Mouse (Mus musculus): ENCODE results near the gene Tgif1. TPM values are rescaled to one million over a fixed set of nuclear protein-coding genes. Genes with fewer than 3 reads are reported as not detected.

The Tgif1 gene
- total and polyA plus RNA-seq, 3 experiments: 5.4 to 47.6 (median 11.0) TPM

- no peaks in the 10 kb centered on the region for H3K27me3 ChIP-seq (ENCODE audit: insufficient read depth, low read length)
- H3K9me3 ChIP-seq (replicated peaks): peaks cover 12% of the 10 kb centered on the region; the same call in 1 of the 2 replicates
- ATAC-seq (ENCODE audit: extremely low read depth, insufficient number of reproducible peaks, low FRiP score, poor library complexity, severe bottlenecking) (no peak), DNase-seq (ENCODE audit: low spot score) (no peak)
- H3K4me3 ChIP-seq (ENCODE audit: low read depth, low read length): no peak overlapping the region
- TF ChIP-seq GATA1 (IDR thresholded peaks at IDR 0.05; ENCODE audit: borderline replicate concordance, low read length) (no peak), GATA2 (IDR thresholded peaks at IDR 0.05; ENCODE audit: borderline replicate concordance, low read depth, low read length) (no peak), POLR2AphosphoS5 (IDR thresholded peaks at IDR 0.05; ENCODE audit: insufficient replicate concordance, low read depth, low read length) (no peak), TAL1 (conservative IDR thresholded peaks at IDR 0.05; ENCODE audit: low read depth, low read length) (no peak), CTCF (IDR thresholded peaks at IDR 0.05; ENCODE audit: low read depth, low read length) (no peak)
- H3K4me1 ChIP-seq (ENCODE audit: insufficient read depth, low read depth, low read length): no peaks in the 10 kb centered on the region
- H3K36me3 ChIP-seq (replicated peaks): no peaks in the 10 kb centered on the region
These were observed 27.1 kb downstream of the Tgif1 start for GRCm38 (mm10) chr17:70826227-70826626.

- Histone ChIP-seq H3K9me3 (replicated peaks) (peaks cover 14% of the 10 kb centered on the region), H3K4me1 (ENCODE audit: insufficient read depth, low read depth, low read length) (no peaks in the 10 kb centered on the region), H3K4me3 (ENCODE audit: low read depth, low read length) (no peak overlapping the region), H3K27me3 (ENCODE audit: insufficient read depth, low read length) (no peaks in the 10 kb centered on the region), H3K36me3 (replicated peaks) (no peaks in the 10 kb centered on the region)
- DNase-seq (ENCODE audit: low spot score) (no peak), ATAC-seq (ENCODE audit: extremely low read depth, insufficient number of reproducible peaks, low FRiP score, poor library complexity, severe bottlenecking) (no peak)
- TF ChIP-seq CTCF (IDR thresholded peaks at IDR 0.05; ENCODE audit: low read depth, low read length): no peak
These were observed 30.3 kb downstream of the Tgif1 start for GRCm38 (mm10) chr17:70823083-70823482.

- TF ChIP-seq GATA1 (IDR thresholded peaks at IDR 0.05; ENCODE audit: borderline replicate concordance, low read length): no peak
- TF ChIP-seq TAL1 (conservative IDR thresholded peaks at IDR 0.05; ENCODE audit: low read depth, low read length): no peak
- TF ChIP-seq GATA2 (IDR thresholded peaks at IDR 0.05; ENCODE audit: borderline replicate concordance, low read depth, low read length): no peak
- DNase-seq (ENCODE audit: low spot score): no peak
These were observed 35.4 kb downstream of the Tgif1 start for GRCm38 (mm10) chr17:70817862-70818451.

DNA sequence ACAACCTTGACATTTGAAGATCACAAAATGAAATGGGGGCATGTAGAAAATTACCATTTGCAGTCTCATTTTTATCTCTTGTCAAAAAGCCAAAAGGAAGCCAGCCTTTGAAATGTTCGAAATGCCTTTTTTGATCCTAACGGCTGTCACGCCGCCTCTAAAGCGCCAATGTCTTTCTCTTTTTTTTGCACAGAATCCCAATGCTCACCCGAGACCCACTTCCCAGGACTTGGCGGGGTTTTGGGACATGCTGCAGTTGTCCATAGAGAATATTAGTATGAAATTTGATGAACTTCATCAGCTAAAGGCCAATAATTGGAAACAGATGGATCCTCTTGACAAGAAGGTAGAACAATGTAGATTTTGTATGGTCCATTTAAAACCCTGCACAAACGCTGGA, 38.3 kb downstream of the Tgif1 start:
- H3K4me1 ChIP-seq (ENCODE audit: insufficient read depth, low read depth, low read length): no peaks in the 10 kb centered on the region
- DNase-seq (ENCODE audit: low spot score): no peak
- TF ChIP-seq GATA1 (IDR thresholded peaks at IDR 0.05; ENCODE audit: borderline replicate concordance, low read length): no peak
- no peak for TF ChIP-seq CTCF (IDR thresholded peaks at IDR 0.05; ENCODE audit: low read depth, low read length)
- no peak for ATAC-seq (ENCODE audit: extremely low read depth, insufficient number of reproducible peaks, low FRiP score, poor library complexity, severe bottlenecking)
- H3K4me3 ChIP-seq (ENCODE audit: low read depth, low read length): no peak overlapping the region
- H3K9me3 ChIP-seq (replicated peaks): peaks cover 8% of the 10 kb centered on the region
- H3K27me3 ChIP-seq (ENCODE audit: insufficient read depth, low read length): no peaks in the 10 kb centered on the region
- no peaks in the 10 kb centered on the region for H3K36me3 ChIP-seq (replicated peaks)

More at GRCm38 (mm10) chr17:70817862-70818451, 35.4 kb downstream of the Tgif1 start:
- no peaks in the 10 kb centered on the region for H3K4me1 ChIP-seq (ENCODE audit: insufficient read depth, low read depth, low read length)
- no peaks in the 10 kb centered on the region for H3K27me3 ChIP-seq (ENCODE audit: insufficient read depth, low read length)
- no peaks in the 10 kb centered on the region for H3K36me3 ChIP-seq (replicated peaks)
- peaks cover 15% of the 10 kb centered on the region for H3K9me3 ChIP-seq (replicated peaks)
- no peak for ATAC-seq (ENCODE audit: extremely low read depth, insufficient number of reproducible peaks, low FRiP score, poor library complexity, severe bottlenecking)
- H3K4me3 ChIP-seq (ENCODE audit: low read depth, low read length): no peak overlapping the region

GRCm38 (mm10) chr17:70810795-70811194, 42.6 kb downstream of the Tgif1 start:
- no peaks in the 10 kb centered on the region for H3K27me3 ChIP-seq (ENCODE audit: insufficient read depth, low read length)
- no peak overlapping the region for H3K4me3 ChIP-seq (ENCODE audit: low read depth, low read length)
- peaks cover 11% of the 10 kb centered on the region for H3K9me3 ChIP-seq (replicated peaks)
- DNase-seq (ENCODE audit: low spot score) (no peak), ATAC-seq (ENCODE audit: extremely low read depth, insufficient number of reproducible peaks, low FRiP score, poor library complexity, severe bottlenecking) (no peak)
- TF ChIP-seq CTCF (IDR thresholded peaks at IDR 0.05; ENCODE audit: low read depth, low read length): no peak
- no peak for TF ChIP-seq GATA2 (IDR thresholded peaks at IDR 0.05; ENCODE audit: borderline replicate concordance, low read depth, low read length)
- TF ChIP-seq GATA1 (IDR thresholded peaks at IDR 0.05; ENCODE audit: borderline replicate concordance, low read length): no peak
- TF ChIP-seq POLR2AphosphoS5 (IDR thresholded peaks at IDR 0.05; ENCODE audit: insufficient replicate concordance, low read depth, low read length): no peak
- no peak for TF ChIP-seq TAL1 (conservative IDR thresholded peaks at IDR 0.05; ENCODE audit: low read depth, low read length)
- H3K36me3 ChIP-seq (replicated peaks): no peaks in the 10 kb centered on the region
- no peaks in the 10 kb centered on the region for H3K4me1 ChIP-seq (ENCODE audit: insufficient read depth, low read depth, low read length)

DNA sequence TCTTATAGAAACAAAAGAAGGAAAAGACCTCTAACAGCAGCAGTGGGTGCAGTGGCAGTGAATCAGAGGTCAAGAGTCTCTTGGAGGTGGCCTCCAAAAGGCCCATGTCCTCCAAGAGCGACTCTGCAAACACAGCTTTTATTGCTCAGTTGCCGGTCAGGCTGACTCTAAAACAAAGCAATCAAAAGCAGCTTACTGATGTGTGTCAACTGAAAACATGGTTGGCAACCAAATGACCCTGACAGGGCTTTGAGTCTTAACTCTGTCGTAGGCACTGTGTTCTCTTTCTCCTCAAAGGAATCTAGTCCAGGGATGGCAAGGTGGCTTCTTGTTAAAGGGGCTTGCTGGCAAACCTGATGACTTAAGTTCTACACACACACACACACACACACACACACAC, 43.6 kb downstream of the Tgif1 start:
- ATAC-seq (ENCODE audit: extremely low read depth, insufficient number of reproducible peaks, low FRiP score, poor library complexity, severe bottlenecking) (no peak), DNase-seq (ENCODE audit: low spot score) (no peak)
- Histone ChIP-seq H3K4me3 (ENCODE audit: low read depth, low read length) (no peak overlapping the region), H3K9me3 (replicated peaks) (peaks cover 12% of the 10 kb centered on the region), H3K27me3 (ENCODE audit: insufficient read depth, low read length) (no peaks in the 10 kb centered on the region), H3K4me1 (ENCODE audit: insufficient read depth, low read depth, low read length) (no peaks in the 10 kb centered on the region), H3K36me3 (replicated peaks) (no peaks in the 10 kb centered on the region)
- TF ChIP-seq GATA2 (IDR thresholded peaks at IDR 0.05; ENCODE audit: borderline replicate concordance, low read depth, low read length) (no peak), GATA1 (IDR thresholded peaks at IDR 0.05; ENCODE audit: borderline replicate concordance, low read length) (no peak), CTCF (IDR thresholded peaks at IDR 0.05; ENCODE audit: low read depth, low read length) (no peak), POLR2AphosphoS5 (IDR thresholded peaks at IDR 0.05; ENCODE audit: insufficient replicate concordance, low read depth, low read length) (no peak), TAL1 (conservative IDR thresholded peaks at IDR 0.05; ENCODE audit: low read depth, low read length) (no peak)

DNA sequence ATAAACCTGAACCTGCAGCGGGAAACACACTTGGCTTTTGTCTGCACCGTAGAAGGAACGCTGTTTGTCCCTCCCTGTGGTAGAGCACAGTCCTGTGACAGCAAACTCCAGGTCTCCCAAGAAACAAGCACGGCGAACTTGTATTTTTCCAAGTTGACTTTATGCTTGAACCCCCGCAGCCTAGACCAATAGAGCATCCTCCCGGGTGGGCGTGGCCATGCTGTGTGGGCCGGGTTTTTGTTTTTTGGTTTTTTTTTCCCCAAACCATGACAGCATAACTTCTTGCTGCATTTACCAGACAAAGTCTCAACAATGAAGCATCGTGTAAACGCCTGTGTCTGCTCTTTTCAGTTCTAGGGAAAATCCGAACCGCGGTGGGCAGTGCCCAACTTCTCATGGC, 44.5 kb downstream of the Tgif1 start:
- H3K4me1 ChIP-seq (ENCODE audit: insufficient read depth, low read depth, low read length): no peaks in the 10 kb centered on the region
- no peak for DNase-seq (ENCODE audit: low spot score)
- H3K36me3 ChIP-seq (replicated peaks): no peaks in the 10 kb centered on the region
- TF ChIP-seq GATA2 (IDR thresholded peaks at IDR 0.05; ENCODE audit: borderline replicate concordance, low read depth, low read length) (no peak), CTCF (IDR thresholded peaks at IDR 0.05; ENCODE audit: low read depth, low read length) (no peak), GATA1 (IDR thresholded peaks at IDR 0.05; ENCODE audit: borderline replicate concordance, low read length) (no peak), POLR2AphosphoS5 (IDR thresholded peaks at IDR 0.05; ENCODE audit: insufficient replicate concordance, low read depth, low read length) (no peak), TAL1 (conservative IDR thresholded peaks at IDR 0.05; ENCODE audit: low read depth, low read length) (no peak)
- no peak for ATAC-seq (ENCODE audit: extremely low read depth, insufficient number of reproducible peaks, low FRiP score, poor library complexity, severe bottlenecking)
- no peaks in the 10 kb centered on the region for H3K27me3 ChIP-seq (ENCODE audit: insufficient read depth, low read length)
- no peak overlapping the region for H3K4me3 ChIP-seq (ENCODE audit: low read depth, low read length)
- H3K9me3 ChIP-seq (replicated peaks): peaks cover 12% of the 10 kb centered on the region

All from G1E (cell line).